Mouse (Mus musculus) 3134 (cell line): ENCODE results near the gene Pdzrn4.

ENCODE experiments used
- DNase-seq: peaks from one replicate; pipeline ENCODE4 v3.0.0-alpha.2; 2011; ENCODE audit warnings: low spot score; ENCODE audit not compliant: insufficient read length; ENCODE audit errors: extremely low read depth

Gene Pdzrn4

GRCm38 (mm10) chr15:92580742-92581383 is 184.2 kb downstream of the Pdzrn4 start:
- no peak for DNase-seq

- DNase-seq, result no peak
Observed at GRCm38 (mm10) chr15:92584357-92585138, 187.9 kb downstream of the Pdzrn4 start.

GRCm38 (mm10) chr15:92587431-92587830 is 190.8 kb downstream of the Pdzrn4 start:
- no peak for DNase-seq

GRCm38 (mm10) chr15:92594721-92595120 is 198.0 kb downstream of the Pdzrn4 start:
- no peak for DNase-seq

- DNase-seq, result no peak
Observed at GRCm38 (mm10) chr15:92597011-92597780, 200.5 kb downstream of the Pdzrn4 start.

GRCm38 (mm10) chr15:92598380-92599295 is 202.0 kb downstream of the Pdzrn4 start:
- no peak for DNase-seq

GRCm38 (mm10) chr15:92599381-92599780 is 202.7 kb downstream of the Pdzrn4 start:
- no peak for DNase-seq

- DNase-seq, result no peak
Observed at GRCm38 (mm10) chr15:92610866-92611265, 214.2 kb downstream of the Pdzrn4 start.

GRCm38 (mm10) chr15:92612386-92612785 is 215.7 kb downstream of the Pdzrn4 start:
- DNase-seq, result no peak

- DNase-seq, result no peak
Observed at GRCm38 (mm10) chr15:92613228-92613627, 216.5 kb downstream of the Pdzrn4 start.

- no peak for DNase-seq
Observed at GRCm38 (mm10) chr15:92621731-92622234, 225.1 kb downstream of the Pdzrn4 start.

- no peak for DNase-seq
Observed at GRCm38 (mm10) chr15:92622323-92622722, 225.6 kb downstream of the Pdzrn4 start.

GRCm38 (mm10) chr15:92629172-92629571 is 232.5 kb downstream of the Pdzrn4 start:
- DNase-seq, result no peak

- no peak for DNase-seq
Observed at GRCm38 (mm10) chr15:92634044-92634610, 237.4 kb downstream of the Pdzrn4 start.

GRCm38 (mm10) chr15:92640212-92641082 is 243.8 kb downstream of the Pdzrn4 start:
- DNase-seq, result no peak

- no peak for DNase-seq
Observed at GRCm38 (mm10) chr15:92671279-92672051, 274.8 kb downstream of the Pdzrn4 start.

GRCm38 (mm10) chr15:92676096-92676495 is 279.4 kb downstream of the Pdzrn4 start:
- DNase-seq, result no peak

- DNase-seq, result no peak
Observed at GRCm38 (mm10) chr15:92678377-92678776, 281.7 kb downstream of the Pdzrn4 start.
